Mouse (Mus musculus) lung, postnatal 4 days (tissue): ENCODE measurements around the gene Pam16.

Experiments used
- DNase-seq, 2 experiments: peaks; one replicate each; pipeline ENCODE4 v3.0.0; 2021

The Pam16 gene

DNA sequence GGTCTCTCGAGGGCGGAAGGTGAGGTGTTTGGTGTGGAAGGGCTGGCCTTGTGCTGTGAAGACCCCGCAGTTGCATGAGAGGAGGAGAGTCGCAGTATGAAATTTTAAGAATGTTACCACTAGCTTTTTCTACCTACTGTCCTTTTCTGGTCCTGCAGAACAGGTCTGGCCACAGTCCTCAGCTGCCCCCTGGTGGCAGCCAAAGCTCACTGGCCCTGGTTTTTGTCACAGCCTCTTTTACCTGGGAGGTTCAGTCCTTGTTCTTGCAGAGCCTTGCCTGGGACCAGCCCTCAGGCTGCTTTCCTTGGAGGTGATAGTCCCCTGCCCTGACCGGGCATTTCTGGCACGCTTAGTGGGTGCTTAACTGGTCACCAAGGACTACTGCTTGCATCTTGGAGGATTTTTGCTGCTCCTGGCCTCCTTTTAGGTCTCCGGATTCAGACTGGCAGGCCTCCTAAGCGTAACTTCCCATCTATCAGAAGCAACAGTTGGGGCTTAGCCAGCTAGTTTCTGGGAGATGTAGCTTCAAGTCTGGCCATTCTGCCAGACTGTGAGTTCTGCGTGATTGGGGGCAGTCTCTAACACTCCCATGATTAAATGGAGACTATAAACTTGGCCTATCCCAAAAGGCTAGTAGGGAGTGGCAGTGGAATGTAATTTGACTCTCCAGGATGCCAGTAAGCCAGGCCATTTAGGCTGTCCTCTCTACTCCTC is 16.8 kb downstream of the Pam16 start:
- DNase-seq, result peak; percentile 86 to 88

GRCm38 (mm10) chr16:4606431-4607084 is 18.2 kb downstream of the Pam16 start:
- DNase-seq, result peak; percentile 85 to 90

DNA sequence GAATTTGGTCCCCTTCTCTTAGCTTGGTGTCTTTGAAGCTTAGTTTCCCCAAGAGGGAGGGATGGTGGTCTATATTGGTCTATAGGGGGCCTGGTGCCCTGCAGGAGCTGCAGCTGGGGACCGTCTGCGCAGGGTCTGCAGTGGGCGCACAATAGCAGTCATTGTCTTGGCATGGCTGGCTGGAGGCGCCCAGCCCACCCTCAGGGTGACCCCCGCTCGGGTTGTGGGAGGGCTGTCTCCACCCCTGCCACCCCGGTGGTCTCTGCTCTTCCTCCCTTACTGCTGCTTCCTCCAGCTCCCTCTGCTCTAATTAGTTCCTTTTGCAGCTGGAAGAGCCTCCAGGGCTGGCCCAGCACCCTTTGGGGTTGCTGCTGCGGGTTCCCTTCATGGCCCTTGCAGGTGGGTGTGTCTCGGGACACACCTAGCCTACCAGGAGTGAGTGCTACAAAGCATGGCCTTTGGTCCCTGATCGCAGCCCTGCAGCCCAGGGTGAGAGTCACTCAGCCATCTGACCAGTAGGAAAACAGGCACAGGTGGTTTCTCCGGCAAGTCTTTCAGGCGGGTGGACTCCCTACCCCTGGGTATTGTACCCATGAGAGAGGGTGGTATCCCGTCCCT is 19.2 kb downstream of the Pam16 start:
- DNase-seq, result no peak

DNA sequence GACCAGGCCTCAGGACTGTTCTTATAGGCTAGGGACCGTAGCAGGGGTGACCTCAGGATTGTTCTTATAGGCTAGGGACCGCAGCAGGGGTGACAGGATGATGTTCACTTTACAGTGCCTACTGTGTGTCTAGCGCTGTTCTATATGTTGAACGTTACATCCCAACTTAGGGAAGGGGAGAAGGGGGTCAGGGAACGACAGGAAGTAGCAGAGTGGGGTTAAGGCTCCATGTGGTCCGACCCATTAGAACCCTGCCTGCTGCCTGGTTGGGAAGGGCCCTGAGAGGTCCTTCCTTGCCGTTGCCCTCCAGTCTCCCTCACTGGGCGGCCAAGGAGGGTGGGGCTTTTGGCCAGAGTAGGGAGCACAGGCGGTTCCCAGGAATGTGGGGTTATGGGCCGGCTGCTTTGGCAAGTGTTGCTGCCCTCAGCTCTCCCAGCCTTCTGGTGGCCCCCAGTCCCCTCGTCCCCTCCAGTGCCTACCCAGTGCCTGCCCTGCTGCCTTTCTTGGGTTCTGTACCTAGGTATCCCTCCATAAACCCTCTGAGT is 20.4 kb downstream of the Pam16 start:
- DNase-seq, result no peak

GRCm38 (mm10) chr16:4603453-4603837 is 21.3 kb downstream of the Pam16 start:
- no peak for DNase-seq

DNA sequence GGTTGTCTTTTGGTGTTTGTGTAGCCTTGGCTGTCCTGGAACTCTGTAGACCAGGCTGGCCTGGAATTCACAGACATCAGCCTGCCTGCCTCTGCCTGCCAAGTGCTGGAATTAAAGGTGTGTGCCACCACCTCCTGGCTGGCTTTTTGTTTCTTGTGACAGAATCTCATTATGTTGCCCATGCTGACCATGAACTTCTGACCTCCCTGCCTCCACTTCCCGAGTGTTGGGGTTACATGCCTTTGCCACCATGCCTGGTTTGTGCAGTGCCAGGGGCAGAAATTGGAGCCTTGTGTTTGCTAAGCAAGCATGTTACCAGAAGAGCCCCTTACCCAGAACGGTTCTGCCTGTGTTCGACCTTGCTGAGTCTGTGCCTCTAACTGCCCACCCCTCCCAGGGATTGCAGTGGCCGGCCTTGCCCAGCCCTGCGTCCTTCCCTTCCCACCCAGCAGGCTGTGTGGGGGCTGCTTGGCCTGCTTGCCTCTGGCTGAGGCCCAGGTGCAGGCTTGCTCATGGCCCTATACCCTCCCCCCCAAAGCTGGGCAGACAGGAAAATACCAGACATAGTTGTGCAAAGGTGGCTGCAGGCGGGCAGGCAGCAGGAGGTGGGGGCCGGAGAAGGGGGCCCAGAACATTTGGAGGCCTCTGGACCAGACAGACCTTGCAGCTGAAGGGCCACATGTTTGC is 21.9 kb downstream of the Pam16 start:
- DNase-seq, result peak; percentile 41 to 75

GRCm38 (mm10) chr16:4602189-4602588 is 22.6 kb downstream of the Pam16 start:
- no peak for DNase-seq

DNA sequence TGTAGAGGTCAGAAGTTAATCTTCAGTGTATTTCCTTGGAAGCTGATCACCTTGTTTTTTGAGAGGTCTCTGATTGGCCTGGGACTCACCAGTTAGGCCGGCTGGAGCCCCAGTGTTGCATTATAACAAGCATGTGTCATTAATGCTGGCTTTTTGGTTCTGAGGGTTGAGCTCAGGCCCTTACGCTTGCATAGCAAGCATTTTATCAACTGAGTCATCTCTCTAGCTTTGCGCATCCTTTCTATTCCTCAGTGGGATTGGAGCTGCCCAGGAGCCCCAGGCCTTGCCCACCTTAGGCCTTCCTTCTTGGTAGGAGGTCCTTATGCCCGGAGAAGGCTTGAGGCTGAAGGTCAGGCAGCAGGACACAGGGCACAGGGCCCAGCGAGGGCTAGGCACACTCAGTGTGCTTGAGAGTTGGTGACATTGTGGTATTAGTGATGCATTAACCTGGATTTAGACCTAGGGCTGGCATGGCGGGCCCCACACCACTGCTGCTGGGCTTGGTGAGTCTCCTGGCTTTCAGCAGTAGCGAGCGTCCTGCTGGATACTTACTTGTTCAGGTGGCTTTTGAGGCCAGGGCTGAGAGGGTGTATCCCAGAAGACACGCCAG is 24.0 kb downstream of the Pam16 start:
- no peak for DNase-seq

- no peak for DNase-seq
These were observed 25.2 kb downstream of the Pam16 start for GRCm38 (mm10) chr16:4599616-4600015.

GRCm38 (mm10) chr16:4598891-4599543 is 25.8 kb downstream of the Pam16 start:
- no peak for DNase-seq

GRCm38 (mm10) chr16:4598041-4598440 is 26.7 kb downstream of the Pam16 start:
- DNase-seq, result no peak

GRCm38 (mm10) chr16:4597296-4597695 is 27.5 kb downstream of the Pam16 start:
- DNase-seq, result peak; percentile 40 to 67

DNA sequence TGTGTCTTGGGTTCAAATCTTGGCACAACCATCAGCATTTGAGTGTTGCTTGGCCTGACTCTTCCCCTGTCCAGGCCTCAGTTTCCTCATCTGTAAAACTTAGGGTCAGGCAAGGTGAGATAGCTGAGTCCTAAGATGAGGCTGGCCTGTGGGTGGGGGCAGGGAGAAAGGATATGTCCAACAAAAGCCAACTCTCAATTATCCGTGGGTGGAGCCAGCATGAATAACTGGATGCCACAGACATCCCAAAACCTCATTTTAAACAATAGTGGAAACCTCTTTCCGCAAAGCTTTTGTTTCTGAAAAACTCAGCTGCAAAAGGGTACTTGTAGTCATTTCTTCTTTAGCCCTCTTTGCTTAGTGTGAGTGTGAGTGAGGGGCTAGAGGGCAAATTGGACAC is 28.0 kb downstream of the Pam16 start:
- DNase-seq, result no peak

GRCm38 (mm10) chr16:4596141-4596728 is 28.6 kb downstream of the Pam16 start:
- DNase-seq, result no peak

DNA sequence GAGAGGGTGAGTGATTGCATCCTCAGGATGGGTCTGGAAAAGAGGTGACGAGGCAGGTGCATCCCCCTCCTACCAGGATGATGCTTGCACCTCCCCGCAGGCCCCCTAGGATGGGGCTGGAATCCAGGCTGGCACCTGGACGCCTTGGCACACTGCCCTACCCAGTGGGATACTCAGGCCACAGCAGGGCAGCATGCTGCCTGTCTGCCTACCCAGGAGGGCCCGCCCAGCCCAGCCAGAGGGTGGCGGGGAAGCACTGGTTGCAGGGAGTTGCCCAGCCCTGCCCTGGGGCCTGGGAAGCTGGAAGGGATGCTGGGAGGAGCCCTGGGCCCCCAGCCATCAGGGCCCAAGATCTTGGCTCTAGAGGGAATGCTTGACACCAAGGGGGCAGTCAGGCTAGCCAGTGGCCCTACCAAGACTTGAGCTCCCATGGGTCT is 29.2 kb downstream of the Pam16 start:
- DNase-seq, result peak; percentile 67 to 84

DNA sequence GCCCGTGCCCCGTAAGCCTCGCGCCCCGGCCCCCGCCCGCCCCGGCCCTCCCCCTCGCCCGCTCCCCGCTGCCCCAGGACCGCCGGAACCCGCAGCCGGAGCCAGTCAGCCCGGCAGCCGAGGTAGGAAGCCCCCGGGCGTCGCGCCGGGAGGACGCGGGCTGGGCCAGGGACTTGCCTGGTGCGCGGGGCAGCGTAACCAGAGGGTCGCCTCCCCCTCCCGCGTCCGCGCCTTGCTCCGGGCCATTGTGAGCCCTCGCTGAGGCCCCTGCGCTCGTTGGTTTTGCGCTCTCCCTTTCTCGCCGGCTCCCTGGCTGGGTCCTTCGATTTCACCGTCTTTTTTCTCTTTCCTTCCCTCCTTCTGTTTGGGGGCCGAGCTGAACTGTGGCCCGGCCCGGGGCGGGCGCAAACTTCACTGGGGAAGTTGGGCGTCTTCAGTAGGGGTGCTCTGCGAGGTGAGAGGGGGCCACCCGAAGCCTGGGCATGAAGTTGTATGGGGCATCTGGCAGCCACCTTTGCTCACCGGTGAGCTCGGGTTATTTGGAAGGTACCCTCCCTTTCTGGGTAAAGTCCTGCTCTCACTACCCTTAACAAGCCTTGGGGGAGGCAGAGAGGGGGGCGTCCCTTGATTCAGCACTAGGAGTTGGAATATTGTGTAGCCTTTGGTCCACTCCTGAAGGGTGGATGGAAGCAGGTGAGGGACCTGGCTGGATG is 29.8 kb downstream of the Pam16 start:
- DNase-seq, result peak in 1 of 2 experiments; percentile 56

DNA sequence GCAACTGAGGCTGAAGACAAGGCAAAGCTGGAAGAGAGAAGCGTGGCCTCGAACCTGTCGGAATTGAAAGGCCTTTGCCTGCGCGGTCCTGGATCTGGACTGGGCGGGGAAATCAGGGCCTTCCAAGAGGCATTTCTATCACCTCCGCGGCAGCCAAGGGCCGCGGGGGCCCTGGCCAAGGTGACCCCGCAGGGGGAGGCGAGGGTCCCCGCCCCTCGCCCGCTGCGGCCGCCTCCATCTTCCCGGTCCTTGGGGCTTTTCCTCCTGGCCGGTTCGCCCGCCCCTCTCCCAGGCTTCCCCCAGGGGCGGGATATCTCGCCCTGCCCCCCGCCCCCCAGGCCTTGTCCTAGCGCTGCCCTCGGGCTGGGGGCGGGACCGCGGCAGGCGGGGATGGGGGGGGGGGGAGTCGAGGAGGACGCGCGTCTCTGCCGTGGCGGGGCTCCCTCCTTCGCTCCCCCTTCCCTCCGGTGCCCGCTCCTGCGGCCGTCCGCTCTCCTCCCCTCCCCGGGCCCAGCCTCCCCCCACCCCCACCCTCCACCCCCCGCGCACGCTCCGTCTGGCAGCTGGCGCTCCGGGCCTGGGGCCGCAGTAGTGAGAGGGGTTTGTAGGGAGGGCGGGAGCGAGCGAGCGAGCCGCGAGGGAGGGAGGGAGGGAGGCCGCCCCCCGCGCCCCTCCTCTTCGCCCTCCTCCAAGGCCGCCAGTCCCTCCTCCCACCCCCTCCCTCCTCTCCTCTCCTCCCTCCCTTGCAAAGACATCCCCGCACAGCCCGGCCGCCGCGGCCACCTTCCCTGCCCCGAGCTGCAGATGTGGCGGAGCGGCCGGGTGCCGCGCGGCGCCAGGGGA is 30.6 kb downstream of the Pam16 start, which contains the start of gene Glis2:
Gene Glis2, plus strand, starts transcription at position 743 of the 843 bp plus-strand sequence.
- DNase-seq, result peak; percentile 76 to 89

- peak; percentile 63 to 75 for DNase-seq
These were observed 31.6 kb downstream of the Pam16 start for GRCm38 (mm10) chr16:4592909-4593875.

GRCm38 (mm10) chr16:4590236-4590635 is 34.6 kb downstream of the Pam16 start:
- no peak for DNase-seq
